Mouse (Mus musculus) lung, embryonic 15.5 days (tissue): ENCODE measurements around the gene Ywhaq. TPM values are rescaled to one million over a fixed set of nuclear protein-coding genes. Genes with fewer than 3 reads are reported as not detected.
A peak's percentile ranks its signal among the peaks of the same experiment; 100 is the strongest.
"Not testable (repeated sequence)": the region's sequence is repeated elsewhere in the genome, so short reads cannot be mapped to it uniquely, and the experiment has no call there.

Experiments
- ATAC-seq: fragments of 200-750 bp; cut with Nextera tagmentation; 2 replicates; pipeline ENCODE4 v1.8.0; 2017; ENCODE audit warnings: moderate number of reproducible peaks, borderline replicate concordance; ENCODE audit not compliant: low FRiP score, low TSS enrichment; ENCODE audit errors: extremely low read depth
- H3K27ac ChIP-seq: fragments of 300-500 bp; sonication (generic); 2 replicates; pipeline ENCODE4 v1.5.1; 2015; ENCODE audit warnings: moderate library complexity, mild to moderate bottlenecking, inconsistent platforms
- H3K27me3 ChIP-seq: fragments of 300-500 bp; sonication (generic); 2 replicates; pipeline ENCODE4 v1.6.1; 2015; ENCODE audit warnings: inconsistent platforms
- H3K36me3 ChIP-seq: fragments of 300-500 bp; sonication (generic); 2 replicates; pipeline ENCODE4 v1.6.1; 2015; ENCODE audit warnings: inconsistent platforms
- H3K4me1 ChIP-seq: fragments of 300-500 bp; sonication (generic); 2 replicates; pipeline ENCODE4 v1.6.1; 2015; ENCODE audit warnings: inconsistent platforms
- H3K4me2 ChIP-seq: fragments of 300-500 bp; sonication (generic); 2 replicates; pipeline ENCODE4 v1.6.1; 2015; ENCODE audit warnings: inconsistent platforms, mild to moderate bottlenecking, moderate library complexity
- H3K4me3 ChIP-seq: fragments of 300-500 bp; sonication (generic); 2 replicates; pipeline ENCODE4 v1.5.1; 2015; ENCODE audit warnings: mild to moderate bottlenecking, inconsistent platforms
- H3K9ac ChIP-seq: fragments of 300-500 bp; sonication (generic); 2 replicates; pipeline ENCODE4 v1.6.1; 2015; ENCODE audit warnings: inconsistent platforms
- H3K9me3 ChIP-seq: fragments of 300-500 bp; sonication (generic); 2 replicates; pipeline ENCODE4 v1.6.1; 2016; ENCODE audit warnings: inconsistent platforms
- WGBS: fragments of 180-500 bp; shearing (Covaris S2); methylation state at CpG from one replicate; pipeline ENCODE4 v1.1.7; 2015; 5-methylcytosine and 5-hydroxymethylcytosine counted together
- polyA plus RNA-seq: library from polyadenylated mRNA; unstranded; fragments of >200 nt; fragmentation: Nextera tagmentation; extraction: Ambion mirVana; gene quantifications from 2 replicates; pipeline ENCODE4 v1.2.1, GENCODE M21; 2015

The Ywhaq gene
- polyA plus RNA-seq, 1 experiment from 2014 or later = 726 TPM

DNA sequence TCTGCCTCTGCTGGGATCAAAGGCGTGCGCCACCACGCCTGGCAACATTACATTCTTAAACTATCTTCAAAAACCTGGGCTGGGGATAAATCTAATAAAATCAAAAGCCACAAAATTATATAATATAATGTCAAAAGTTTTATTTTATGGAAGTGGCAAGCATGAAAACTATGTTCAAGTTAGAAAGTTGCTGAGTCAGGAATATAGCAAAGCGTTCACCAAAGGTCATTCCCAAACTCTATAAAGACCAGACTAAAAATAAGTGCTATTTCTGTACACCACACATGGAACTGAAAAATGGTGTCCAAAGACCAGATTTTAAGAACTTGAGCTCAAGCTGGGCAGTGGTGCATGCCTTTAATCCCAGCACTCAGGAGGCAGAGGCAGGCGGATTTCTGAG lies 14.7 kb downstream of the Ywhaq start:
- Histone ChIP-seq H3K4me3 (no peak overlapping the region), H3K4me1 (no peaks in the 10 kb centered on the region), H3K27ac (no peak overlapping the region), H3K36me3 (peaks cover 38% of the 10 kb centered on the region), H3K27me3 (no peaks in the 10 kb centered on the region), H3K9me3 (no peaks in the 10 kb centered on the region), H3K4me2 (no peak overlapping the region), H3K9ac (no peak overlapping the region)
- 96% methylated on average over 5 of the region's 5 CpGs for WGBS
- ATAC-seq = no peak

DNA sequence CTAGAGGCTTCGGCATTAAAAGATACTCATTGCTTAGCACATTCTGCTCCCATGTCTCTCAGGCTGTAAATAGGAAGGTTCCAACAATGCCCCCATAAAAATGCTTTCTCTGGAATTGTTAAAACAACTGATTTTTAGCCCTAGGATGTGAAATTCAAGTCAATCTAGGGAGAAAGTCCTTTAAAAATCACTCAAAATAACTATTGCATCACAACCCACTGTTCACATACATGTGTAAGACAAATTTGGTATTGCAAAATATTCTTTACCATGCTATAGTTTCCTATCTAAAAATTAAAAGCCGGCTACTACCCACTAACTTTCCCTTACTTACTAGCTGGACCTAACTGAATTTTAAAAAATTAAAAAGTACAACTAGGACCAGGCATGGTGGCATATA lies 31.2 kb downstream of the Ywhaq start:
- Histone ChIP-seq H3K4me2 (no peak overlapping the region), H3K4me1 (no peaks in the 10 kb centered on the region), H3K27me3 (no peaks in the 10 kb centered on the region), H3K4me3 (no peak overlapping the region), H3K27ac (no peak overlapping the region), H3K9me3 (no peaks in the 10 kb centered on the region), H3K9ac (no peak overlapping the region), H3K36me3 (peaks cover 36% of the 10 kb centered on the region)
- no peak for ATAC-seq
- WGBS = 92% methylated on average over 2 of the region's 2 CpGs

DNA sequence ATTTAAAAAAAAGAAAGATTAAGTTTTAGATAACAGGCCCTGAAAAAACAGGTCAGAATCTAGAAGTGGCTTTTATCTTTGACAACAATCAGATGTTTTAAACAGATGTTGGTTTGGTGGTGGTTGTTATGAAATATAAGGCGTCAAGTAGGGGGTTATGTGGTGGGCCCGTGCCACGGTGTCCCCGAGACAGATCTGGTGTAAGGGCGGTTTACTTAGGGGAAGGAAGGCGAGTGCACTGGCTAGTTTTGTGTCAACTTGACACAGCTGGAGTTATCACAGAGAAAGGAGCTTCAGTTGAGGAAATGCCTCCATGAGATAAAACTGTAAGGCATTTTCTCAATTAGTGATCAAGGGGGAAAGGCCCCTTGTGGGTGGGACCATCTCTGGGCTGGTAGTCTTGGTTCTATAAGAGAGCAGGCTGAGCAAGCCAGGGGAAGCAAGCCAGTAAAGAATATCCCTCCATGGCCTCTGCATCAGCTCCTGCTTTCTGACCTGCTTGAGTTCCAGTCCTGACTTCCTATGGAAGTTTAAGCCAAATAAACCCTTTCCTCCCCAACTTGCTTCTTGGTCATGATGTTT lies 38.6 kb downstream of the Ywhaq start:
- ATAC-seq, H3K27me3 ChIP-seq, H3K9ac ChIP-seq, H3K9me3 ChIP-seq, H3K27ac ChIP-seq, H3K4me2 ChIP-seq, H3K4me3 ChIP-seq, H3K36me3 ChIP-seq, H3K4me1 ChIP-seq: not testable (repeated sequence)
- WGBS = 57% methylated on average over 6 of the region's 6 CpGs

DNA sequence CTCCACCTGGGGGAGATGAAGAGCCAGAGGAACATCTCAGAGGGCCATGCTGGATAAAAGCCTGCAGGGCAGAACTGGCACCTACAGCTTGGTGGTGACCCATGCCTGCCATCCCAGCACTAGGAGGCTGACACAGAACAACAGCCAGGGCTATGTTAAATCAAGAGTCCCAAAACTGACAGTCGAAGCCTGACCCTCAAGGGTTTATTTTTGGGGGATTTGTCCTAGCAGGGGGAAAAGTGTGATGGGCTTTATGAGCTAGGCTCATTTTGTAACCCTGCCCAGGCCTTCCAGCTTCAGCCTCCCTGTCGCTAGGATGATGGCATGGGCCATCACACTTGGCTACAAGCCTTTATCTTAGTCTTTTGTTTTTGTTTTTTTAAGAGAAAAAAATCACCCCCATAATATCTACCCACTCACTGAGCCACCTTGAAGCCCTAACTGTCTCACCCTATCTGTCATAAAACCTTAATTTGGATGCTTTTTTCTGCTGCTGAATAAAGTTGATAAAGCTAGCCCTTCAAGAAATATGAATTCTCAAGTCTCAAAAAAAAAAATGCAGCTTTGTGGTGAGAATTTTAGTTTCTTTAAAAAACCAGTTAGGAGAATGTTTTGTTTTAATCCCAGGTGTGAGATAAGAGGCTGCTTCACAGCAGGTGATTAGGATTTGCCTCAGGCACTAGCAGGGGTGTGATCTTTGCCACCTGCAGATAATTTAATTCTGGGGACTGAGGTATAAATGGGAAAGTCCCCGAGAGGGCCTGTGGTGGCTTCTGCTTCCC lies 41.9 kb downstream of the Ywhaq start:
- Histone ChIP-seq H3K36me3 (no peaks in the 10 kb centered on the region), H3K27me3 (no peaks in the 10 kb centered on the region), H3K4me2 (no peak overlapping the region), H3K27ac (no peak overlapping the region), H3K4me3 (no peak overlapping the region), H3K4me1 (peaks cover 8% of the 10 kb centered on the region), H3K9me3 (no peaks in the 10 kb centered on the region), H3K9ac (no peak overlapping the region)
- ATAC-seq = no peak
- 41% methylated on average over 3 of the region's 3 CpGs for WGBS

DNA sequence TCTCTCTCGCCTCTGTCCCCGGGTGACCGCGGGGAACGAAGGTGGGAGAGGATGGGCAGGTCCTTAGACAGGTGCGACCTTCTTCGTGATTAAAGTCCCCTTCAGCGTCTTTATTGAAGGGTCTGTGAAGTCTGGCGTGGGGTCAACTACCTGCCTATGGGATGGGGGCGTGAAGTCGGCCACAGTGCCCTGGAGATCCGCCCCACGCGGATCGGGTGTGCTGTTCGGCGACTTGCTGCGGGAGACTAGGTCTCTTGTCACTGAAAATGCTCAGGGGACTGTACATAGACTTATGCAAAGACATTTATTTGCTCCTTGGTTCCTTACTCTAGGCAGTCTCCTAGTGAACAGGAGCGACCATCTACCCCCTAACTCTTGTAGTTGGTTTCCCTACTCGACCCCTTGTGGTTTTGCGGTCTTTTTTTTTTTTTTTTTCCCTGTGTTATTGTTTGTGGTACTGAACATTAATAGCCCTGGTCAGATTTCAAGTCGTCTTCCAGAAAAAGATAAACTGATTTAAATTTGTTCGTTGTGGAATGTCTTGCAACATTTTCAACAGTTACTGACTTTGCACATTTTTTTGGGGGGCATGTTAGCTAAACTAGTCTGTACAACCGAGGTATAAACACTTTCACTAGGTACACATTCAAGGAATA lies 43.5 kb downstream of the Ywhaq start:
- Histone ChIP-seq H3K27ac (peak overlapping the region; percentile 96), H3K27me3 (no peaks in the 10 kb centered on the region), H3K4me1 (peaks cover 8% of the 10 kb centered on the region), H3K4me3 (peak overlapping the region; percentile 87), H3K9ac (peak overlapping the region; percentile 90), H3K9me3 (no peaks in the 10 kb centered on the region), H3K4me2 (peak overlapping the region; percentile 75), H3K36me3 (no peaks in the 10 kb centered on the region)
- no peak; the same call in 1 of the 2 replicates for ATAC-seq
- 2% methylated on average over 24 of the region's 24 CpGs for WGBS

DNA sequence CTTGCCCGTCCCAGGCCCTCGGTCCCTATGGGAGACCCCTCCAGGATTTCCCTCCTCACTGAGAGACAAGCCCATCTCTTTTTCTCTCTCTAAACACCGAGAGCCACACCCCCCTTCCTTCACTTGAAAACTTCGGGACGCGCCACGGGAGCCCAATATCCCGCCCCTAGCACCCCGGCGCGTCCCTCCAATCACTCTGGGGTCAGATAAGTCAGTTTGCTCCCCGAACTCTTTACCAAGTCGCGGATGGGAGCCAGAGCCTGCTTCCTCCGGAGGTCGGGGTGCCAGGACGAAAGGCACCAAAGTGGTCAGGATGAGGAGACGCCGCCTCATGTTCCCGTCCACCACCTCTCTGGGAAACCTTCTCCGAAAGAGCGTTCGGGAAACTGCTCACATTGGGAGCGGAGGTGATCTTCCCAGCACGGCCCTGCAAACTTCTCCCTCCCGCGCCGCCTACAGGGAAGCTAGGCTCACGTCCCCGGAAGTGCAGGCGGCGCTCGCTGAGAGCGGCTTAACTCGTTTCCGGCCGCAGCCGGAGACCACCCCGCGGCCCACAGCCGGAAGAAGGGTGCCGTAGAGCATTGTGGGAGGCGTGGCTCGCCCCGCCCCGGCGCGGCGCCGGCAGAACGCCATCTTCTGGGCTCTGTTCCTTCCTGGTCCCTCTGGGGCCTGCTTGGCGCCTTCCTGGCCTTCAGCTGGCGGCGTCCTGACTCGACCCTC lies 44.2 kb downstream of the Ywhaq start, which contains the start of gene Adam17:
Gene Adam17, minus strand, starts transcription at position 533 of the 720 bp plus-strand sequence.
- under 1% methylated on average over 49 of the region's 55 CpGs for WGBS
- ATAC-seq = peak; percentile 99
- Histone ChIP-seq H3K4me1 (peaks cover 8% of the 10 kb centered on the region), H3K9me3 (no peaks in the 10 kb centered on the region), H3K36me3 (no peaks in the 10 kb centered on the region), H3K4me3 (peak within 1 kb of the TSS; percentile 87), H3K27ac (peak within 1 kb of the TSS; percentile 96), H3K4me2 (peak within 1 kb of the TSS; percentile 75), H3K27me3 (no peaks in the 10 kb centered on the region), H3K9ac (peak within 1 kb of the TSS; percentile 90)

DNA sequence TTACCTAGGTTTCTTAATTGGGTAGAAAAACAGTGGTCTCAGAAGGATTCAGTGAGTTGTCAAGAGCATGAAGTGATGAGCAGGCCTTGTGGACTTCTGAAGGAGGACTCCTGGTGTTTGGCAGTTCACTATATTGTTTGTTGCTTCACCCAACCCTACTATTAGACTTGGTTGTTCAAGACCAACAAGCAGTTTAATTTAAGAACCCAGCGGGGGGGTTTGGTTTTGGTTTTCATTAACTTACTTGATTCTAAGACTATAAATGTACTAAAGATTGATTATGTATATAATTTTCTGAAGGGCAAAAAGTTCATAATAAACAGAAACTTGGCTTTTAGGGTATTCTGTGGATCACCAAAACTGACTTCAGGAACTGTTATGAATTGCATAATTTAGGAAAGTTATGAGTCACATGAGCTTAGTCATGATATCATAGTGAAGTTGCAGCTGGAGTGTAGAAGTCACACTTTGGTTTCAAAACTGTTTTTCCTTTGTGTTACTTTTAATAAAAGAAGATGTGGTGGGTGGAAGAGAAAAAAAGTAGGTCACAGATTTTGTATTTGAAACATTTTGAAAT lies 47.3 kb downstream of the Ywhaq start:
- no peak for ATAC-seq
- no peaks in the 10 kb centered on the region for H3K9me3 ChIP-seq

DNA sequence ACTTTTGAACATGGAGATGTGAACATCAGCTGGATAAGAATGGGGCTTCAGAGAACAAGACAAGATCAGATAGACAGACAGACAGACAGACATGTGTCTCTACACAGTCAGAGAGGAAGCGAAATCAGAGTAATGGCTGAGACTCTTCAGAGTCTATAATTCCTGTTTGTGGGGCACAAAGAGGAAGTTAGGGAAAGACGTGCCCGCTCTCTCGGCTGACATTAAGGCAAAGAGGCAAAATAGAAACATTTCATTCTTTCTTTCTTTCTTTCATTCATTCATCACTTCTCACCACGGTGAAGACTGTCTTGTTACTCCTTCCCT lies 48.4 kb downstream of the Ywhaq start:
- H3K9ac ChIP-seq = no peak overlapping the region
- no peak for ATAC-seq
- no peaks in the 10 kb centered on the region for H3K27me3 ChIP-seq
- H3K4me3 ChIP-seq = no peak overlapping the region
- H3K27ac ChIP-seq = no peak overlapping the region
- no peaks in the 10 kb centered on the region for H3K9me3 ChIP-seq
- 94% methylated on average over 5 of the region's 5 CpGs for WGBS
- peaks cover 8% of the 10 kb centered on the region for H3K4me1 ChIP-seq
- no peaks in the 10 kb centered on the region for H3K36me3 ChIP-seq
- H3K4me2 ChIP-seq = no peak overlapping the region

More for the DNA sequence above, 47.3 kb downstream of the Ywhaq start:
- H3K4me2 ChIP-seq = no peak overlapping the region
- H3K27me3 ChIP-seq = no peaks in the 10 kb centered on the region
- no peaks in the 10 kb centered on the region for H3K36me3 ChIP-seq
- no peak overlapping the region for H3K27ac ChIP-seq
- H3K4me3 ChIP-seq = no peak overlapping the region
- no peak overlapping the region for H3K9ac ChIP-seq
- WGBS = 92% methylated on average over 1 of the region's 1 CpGs
- peaks cover 8% of the 10 kb centered on the region for H3K4me1 ChIP-seq

DNA sequence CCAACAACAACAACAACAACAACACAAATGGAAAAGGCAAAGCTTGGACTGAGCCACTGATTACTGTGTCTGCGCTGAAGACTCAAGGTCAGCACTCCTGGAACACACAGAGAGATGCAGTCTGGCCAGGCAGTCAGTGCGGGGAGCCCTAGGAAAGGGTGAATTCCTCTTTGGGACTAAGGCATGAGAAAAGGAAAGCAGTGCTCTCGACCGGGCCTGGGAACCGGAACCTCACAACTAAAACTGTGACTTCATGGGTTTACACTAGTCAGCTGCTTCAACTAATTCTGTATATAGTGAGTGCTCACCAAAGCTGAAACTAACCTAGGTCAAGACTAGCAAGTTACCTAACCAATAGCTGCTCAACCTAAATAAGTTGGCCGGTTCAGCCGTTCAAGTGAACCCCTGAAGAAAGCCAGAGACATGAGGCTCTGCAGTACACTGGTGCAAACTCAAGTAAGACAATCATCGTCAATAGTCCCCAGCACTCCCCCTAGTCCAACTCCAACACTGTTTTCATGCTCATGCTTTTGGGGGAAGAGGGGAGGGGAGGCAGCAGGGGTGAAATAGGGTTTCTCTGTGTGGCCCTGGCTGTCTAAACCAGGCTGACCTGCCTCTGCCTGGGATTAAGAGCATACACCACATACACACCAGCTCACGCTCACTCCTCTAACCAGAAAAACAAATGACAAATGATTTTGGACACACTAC lies 48.9 kb downstream of the Ywhaq start:
- no peaks in the 10 kb centered on the region for H3K9me3 ChIP-seq
- no peak overlapping the region for H3K4me2 ChIP-seq
- no peaks in the 10 kb centered on the region for H3K36me3 ChIP-seq
- no peak overlapping the region for H3K4me3 ChIP-seq
- H3K27me3 ChIP-seq = no peaks in the 10 kb centered on the region
- 91% methylated on average over 9 of the region's 9 CpGs for WGBS
- no peak overlapping the region for H3K27ac ChIP-seq
- peaks cover 8% of the 10 kb centered on the region for H3K4me1 ChIP-seq
- no peak overlapping the region for H3K9ac ChIP-seq
- no peak for ATAC-seq

DNA sequence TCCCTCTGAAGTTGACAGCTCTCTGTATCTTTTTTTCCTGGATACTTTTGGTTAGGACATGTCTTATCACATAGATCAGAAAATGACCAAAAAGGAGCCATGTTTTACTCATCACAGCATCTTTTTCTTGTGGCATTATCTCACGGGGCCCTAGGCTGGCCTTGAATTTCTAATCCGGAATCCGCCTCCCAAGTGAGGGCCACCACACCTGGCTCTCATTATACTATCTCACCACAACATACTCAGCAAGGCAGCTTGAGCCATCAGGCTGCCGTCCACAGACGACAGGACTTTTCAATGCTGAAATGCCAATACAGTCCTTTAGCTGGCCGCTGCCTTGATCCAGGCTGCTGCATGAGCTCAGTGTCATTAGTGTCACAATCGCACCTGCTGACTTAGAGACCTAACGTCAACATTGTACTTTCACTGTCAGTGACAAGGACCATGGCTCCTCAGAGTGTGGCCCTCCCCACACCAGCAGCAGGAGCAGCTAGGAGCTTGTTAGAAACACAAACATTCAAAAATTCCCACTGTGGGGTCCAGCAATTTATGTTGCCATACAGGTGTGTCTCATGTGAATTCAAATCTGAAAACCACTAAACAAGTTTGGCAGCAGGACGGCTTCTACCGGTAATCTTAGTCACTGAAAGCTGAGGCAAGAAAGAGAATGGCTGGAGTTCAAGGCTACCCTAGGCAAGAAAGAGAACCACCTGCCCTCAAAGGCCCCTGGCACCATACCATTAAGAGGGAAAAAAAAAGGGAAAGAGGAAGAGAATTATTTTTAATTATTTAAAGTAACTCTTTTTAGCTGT lies 52.6 kb downstream of the Ywhaq start:
- H3K4me1 ChIP-seq = no peaks in the 10 kb centered on the region
- no peak overlapping the region for H3K9ac ChIP-seq

More for the DNA sequence above, 52.6 kb downstream of the Ywhaq start:
- WGBS = 73% methylated on average over 10 of the region's 10 CpGs
- no peak overlapping the region for H3K27ac ChIP-seq
- H3K4me2 ChIP-seq = no peak overlapping the region
- H3K27me3 ChIP-seq = no peaks in the 10 kb centered on the region
- no peak overlapping the region for H3K4me3 ChIP-seq
- ATAC-seq = no peak
- no peaks in the 10 kb centered on the region for H3K9me3 ChIP-seq
- 0 out of 2 replicates have a peak, but pooled peaks cover 7% of the 10 kb centered on the region for H3K36me3 ChIP-seq
